Mouse (Mus musculus) ES-E14 (cell line): ENCODE results near the gene Slc35b1. TPM values are rescaled to one million over a fixed set of nuclear protein-coding genes. Genes with fewer than 3 reads are reported as not detected.

Experiments used
- DNase-seq: peaks from one replicate; pipeline ENCODE4 v3.0.0-alpha.2; 2013; ENCODE audit warnings: low read depth, low spot score
- H3K27ac ChIP-seq: 2 replicates; pipeline ENCODE4 v1.5.1; 2012; ENCODE audit warnings: low read depth, mild to moderate bottlenecking, low read length, moderate library complexity, mixed read lengths; ENCODE audit not compliant: poor library complexity, insufficient read depth, severe bottlenecking
- H3K36me3 ChIP-seq: 2 replicates; pipeline ENCODE4 v1.6.1; 2012; ENCODE audit warnings: mild to moderate bottlenecking, low read length, moderate library complexity, mixed read lengths; ENCODE audit not compliant: control insufficient read depth, poor library complexity, insufficient read depth, severe bottlenecking
- H3K4me1 ChIP-seq, 2 experiments: fragments of 150-350 bp in 1 of 2; sonication (generic) in 1 of 2; 2 replicates each; pipeline ENCODE4 v1.6.1; 2012; ENCODE audit warnings: low read length in 2 of 2, mild to moderate bottlenecking in 1 of 2, mixed read lengths in 1 of 2; ENCODE audit not compliant: control insufficient read depth in 2 of 2, insufficient read depth in 2 of 2, poor library complexity in 1 of 2
- H3K4me3 ChIP-seq, 2 experiments: fragments of 150-350 bp in 1 of 2; sonication (generic) in 1 of 2; 2 replicates each; pipeline ENCODE4 v1.5.1; 2012; ENCODE audit warnings: low read length in 2 of 2, low read depth in 1 of 2, mild to moderate bottlenecking in 1 of 2, mixed read lengths in 1 of 2; ENCODE audit not compliant: insufficient read depth in 1 of 2, poor library complexity in 1 of 2, severe bottlenecking in 1 of 2
- H3K9ac ChIP-seq: 2 replicates; pipeline ENCODE4 v1.6.1; 2012; ENCODE audit warnings: low read depth, mild to moderate bottlenecking, low read length, mixed read lengths; ENCODE audit not compliant: poor library complexity, insufficient read depth, severe bottlenecking
- H3K9me3 ChIP-seq: fragments of 150-350 bp; sonication (generic); 2 replicates; pipeline ENCODE4 v1.6.1; 2012; ENCODE audit warnings: low read depth, mild to moderate bottlenecking, low read length; ENCODE audit not compliant: control insufficient read depth, insufficient read depth
- CHD2 ChIP-seq: IDR thresholded peaks from 2 replicates; pipeline ENCODE4 v1.6.1; 2014; ENCODE audit warnings: mild to moderate bottlenecking, low read depth, low read length, inconsistent platforms
- HCFC1 ChIP-seq: IDR thresholded peaks from 2 replicates; pipeline ENCODE4 v1.6.1; 2012; ENCODE audit warnings: low read length, inconsistent platforms, borderline replicate concordance; ENCODE audit not compliant: insufficient read depth
- MAFK ChIP-seq: IDR thresholded peaks from 2 replicates; pipeline ENCODE4 v1.6.1; 2014; ENCODE audit warnings: mild to moderate bottlenecking, low read depth, low read length, inconsistent platforms; ENCODE audit not compliant: insufficient read depth
- ZC3H11A ChIP-seq: IDR thresholded peaks from 2 replicates; pipeline ENCODE4 v1.6.1; 2012; ENCODE audit warnings: low read depth, mild to moderate bottlenecking, inconsistent platforms, low read length, borderline replicate concordance
- ZNF384 ChIP-seq: IDR thresholded peaks from 2 replicates; pipeline ENCODE4 v1.6.1; 2012; ENCODE audit warnings: low read depth, low read length, inconsistent platforms
- in situ Hi-C, 2 experiments: fragments of 600-800 bp; cut with MboI; formaldehyde crosslinking; loops; one replicate each; pipeline ENCODE4 v1.15.1; 2025; ENCODE audit warnings: low sequenced_read_pairs in 2 of 2, inconsistent platforms in 1 of 2; ENCODE audit not compliant: unreplicated experiment in 2 of 2
- total RNA-seq: library from RNA; depleted of rRNA; stranded (reverse); fragments of 300-350 nt; gene quantifications from 2 replicates; pipeline ENCODE4 v1.2.3, GENCODE M21; 2012

Gene Slc35b1
- total RNA-seq, 1 experiment = 156 TPM

DNA sequence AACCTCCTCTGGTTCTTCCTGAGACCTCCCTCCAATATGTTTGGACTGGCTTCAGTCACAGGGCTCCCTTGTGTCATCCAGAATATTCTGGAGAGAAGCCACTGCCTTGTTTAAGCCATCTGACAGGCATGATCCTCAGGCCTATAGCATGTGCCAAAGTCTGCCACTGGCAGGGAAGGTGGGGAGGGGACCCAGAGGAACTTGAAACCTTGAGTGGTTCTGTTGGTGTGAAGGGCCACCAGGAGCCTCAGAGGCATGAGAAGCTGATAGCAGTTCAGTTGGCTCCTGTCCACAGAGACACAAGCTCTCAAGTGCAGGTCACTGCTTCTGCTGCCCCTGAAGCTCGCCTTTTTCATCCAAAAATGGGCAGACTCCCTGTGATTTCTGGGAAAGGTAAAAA is 12.1 kb downstream of the Slc35b1 start:
- H3K4me1 ChIP-seq = peaks cover 0 to 3% of the 10 kb centered on the region in 2 experiments; a peak in 1 of 4 replicates
- in situ Hi-C loops = loop anchor here in 1 of 2 experiments (10.0 kb wide), 1 partner anchor 128 kb away; no protein-coding TSS in a partner anchor
- no peak for DNase-seq
- TF ChIP-seq ZC3H11A (no peak), MAFK (no peak), CHD2 (no peak), ZNF384 (no peak), HCFC1 (no peak)
- H3K36me3 ChIP-seq = no peaks in the 10 kb centered on the region; the same call in 1 of the 2 replicates
- H3K9ac ChIP-seq = no peak overlapping the region
- no peak overlapping the region for H3K27ac ChIP-seq
- no peaks in the 10 kb centered on the region for H3K9me3 ChIP-seq
- H3K4me3 ChIP-seq = no peak overlapping the region

GRCm38 (mm10) chr11:95397843-95398835 is 13.6 kb downstream of the Slc35b1 start:
- DNase-seq = peak; percentile 59
- H3K4me1 ChIP-seq = peaks cover 0 to 7% of the 10 kb centered on the region in 2 experiments; a peak in 2 of 4 replicates
- in situ Hi-C loops = loop anchor here in 1 of 2 experiments (10.0 kb wide), 1 partner anchor 127 kb away; no protein-coding TSS in a partner anchor
- no peak overlapping the region for H3K27ac ChIP-seq
- no peaks in the 10 kb centered on the region for H3K9me3 ChIP-seq
- no peaks in the 10 kb centered on the region for H3K36me3 ChIP-seq
- no peak for TF ChIP-seq ZNF384
- peak; percentile 40; the same call in 1 of the 2 replicates for TF ChIP-seq ZC3H11A
- H3K9ac ChIP-seq = no peak overlapping the region
- H3K4me3 ChIP-seq = no peak overlapping the region

DNA sequence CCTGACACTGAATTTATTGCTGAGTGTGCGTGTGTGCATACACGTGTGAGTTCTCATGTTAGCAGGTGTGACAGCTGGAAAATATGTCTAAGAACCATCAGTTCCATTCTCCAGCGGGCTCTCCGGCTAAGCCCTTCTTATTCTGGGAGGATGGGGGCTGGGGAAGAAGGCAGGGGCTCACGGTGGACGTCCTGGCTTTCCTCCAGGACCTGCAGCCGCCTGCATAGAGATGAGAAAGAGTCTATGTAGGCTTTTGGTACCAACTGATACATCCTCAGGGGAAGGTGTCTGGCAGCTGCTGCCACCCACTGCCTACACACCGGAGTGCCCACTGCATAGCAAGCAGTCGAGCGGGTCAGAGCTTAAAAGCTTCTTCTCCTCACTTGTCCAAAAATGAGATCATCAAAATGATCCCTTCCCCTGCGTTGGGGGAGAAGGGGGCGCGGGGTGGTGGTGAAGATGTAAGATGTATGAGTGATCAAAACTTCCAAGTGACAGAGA is 15.1 kb downstream of the Slc35b1 start:
- Histone ChIP-seq H3K36me3 (no peaks in the 10 kb centered on the region), H3K4me1 (peaks cover 0 to 10% of the 10 kb centered on the region in 2 experiments; a peak in 2 of 4 replicates), H3K27ac (no peak overlapping the region), H3K4me3 (no peak overlapping the region), H3K9ac (no peak overlapping the region), H3K9me3 (no peaks in the 10 kb centered on the region)
- no peak for TF ChIP-seq ZC3H11A
- TF ChIP-seq HCFC1 = no peak
- no peak for TF ChIP-seq ZNF384
- 0 out of 2 replicates have a peak, but pooled peaks have one; percentile 12 for TF ChIP-seq MAFK
- DNase-seq = no peak
- in situ Hi-C loops = loop anchor here in 1 of 2 experiments (10.0 kb wide), 1 partner anchor 125 kb away; no protein-coding TSS in a partner anchor

DNA sequence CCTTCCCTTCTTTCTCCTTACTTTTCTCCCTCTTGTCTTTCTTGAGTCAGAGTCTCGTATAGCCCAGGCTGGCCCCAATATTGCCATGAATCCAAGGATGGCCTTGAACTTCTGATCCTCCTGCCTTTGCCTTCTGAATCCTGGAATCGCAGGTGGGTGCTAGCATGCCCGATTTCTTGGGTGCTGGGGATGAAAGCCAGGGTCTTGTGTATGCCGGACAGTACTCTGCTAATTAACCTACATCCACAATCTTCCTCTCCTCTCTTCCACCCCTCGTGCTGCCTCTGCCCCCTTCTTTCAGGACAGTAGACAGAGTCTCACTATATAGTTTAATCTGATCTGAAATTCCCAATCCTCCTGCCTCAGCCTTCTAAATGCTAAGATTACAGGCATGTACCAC is 17.1 kb downstream of the Slc35b1 start:
- Histone ChIP-seq H3K9me3 (no peaks in the 10 kb centered on the region), H3K4me1 (peaks cover 0 to 10% of the 10 kb centered on the region in 2 experiments; a peak in 2 of 4 replicates), H3K9ac (no peak overlapping the region), H3K27ac (no peak overlapping the region), H3K4me3 (no peak overlapping the region), H3K36me3 (no peaks in the 10 kb centered on the region)
- DNase-seq = no peak
- no peak for TF ChIP-seq CHD2
- TF ChIP-seq HCFC1 = no peak
- no peak for TF ChIP-seq ZNF384
- no peak for TF ChIP-seq MAFK
- TF ChIP-seq ZC3H11A = no peak
- in situ Hi-C loops = no loop called here
